Mouse (Mus musculus) forebrain, embryonic 13.5 days (tissue): Measurements from ENCODE around the gene Tas2r143. TPM values are rescaled to one million over a fixed set of nuclear protein-coding genes. Genes with fewer than 3 reads are reported as not detected.

Experiments used
- ATAC-seq: fragments of 200-750 bp; cut with Nextera tagmentation; 2 replicates; pipeline ENCODE4 v1.8.0; 2017
- H3K27ac ChIP-seq: fragments of 300-500 bp; sonication (generic); 2 replicates; pipeline ENCODE4 v1.5.1; 2015; ENCODE audit warnings: inconsistent platforms, mild to moderate bottlenecking, moderate library complexity
- H3K27me3 ChIP-seq: fragments of 300-500 bp; sonication (generic); 2 replicates; pipeline ENCODE4 v1.6.1; 2015; ENCODE audit warnings: mild to moderate bottlenecking, inconsistent platforms
- H3K36me3 ChIP-seq: fragments of 300-500 bp; sonication (generic); 2 replicates; pipeline ENCODE4 v1.6.1; 2015; ENCODE audit warnings: mild to moderate bottlenecking, inconsistent platforms; ENCODE audit not compliant: poor library complexity, severe bottlenecking
- H3K4me1 ChIP-seq: fragments of 300-500 bp; sonication (generic); 2 replicates; pipeline ENCODE4 v1.6.1; 2015; ENCODE audit warnings: inconsistent platforms
- H3K4me2 ChIP-seq: fragments of 300-500 bp; sonication (generic); 2 replicates; pipeline ENCODE4 v1.6.1; 2015; ENCODE audit warnings: inconsistent platforms, mild to moderate bottlenecking, moderate library complexity
- H3K4me3 ChIP-seq: fragments of 300-500 bp; sonication (generic); 2 replicates; pipeline ENCODE4 v1.5.1; 2015; ENCODE audit warnings: mild to moderate bottlenecking, inconsistent platforms
- H3K9ac ChIP-seq: fragments of 300-500 bp; sonication (generic); 2 replicates; pipeline ENCODE4 v1.6.1; 2015; ENCODE audit warnings: mild to moderate bottlenecking, inconsistent platforms
- H3K9me3 ChIP-seq: fragments of 300-500 bp; sonication (generic); replicated peaks from 2 replicates; pipeline ENCODE4 v1.6.1; 2016; ENCODE audit warnings: inconsistent platforms
- WGBS: fragments of 180-500 bp; shearing (Covaris S2); methylation state at CpG from one replicate; pipeline ENCODE4 v1.1.7; 2015; 5-methylcytosine and 5-hydroxymethylcytosine counted together
- polyA plus RNA-seq: library from polyadenylated mRNA; unstranded; fragments of >200 nt; fragmentation: Nextera tagmentation; extraction: Ambion mirVana; gene quantifications from 2 replicates; pipeline ENCODE4 v1.2.1, GENCODE M21; 2015

Gene Tas2r143
- polyA plus RNA-seq, 1 experiment from 2014 or later, result not detected

GRCm38 (mm10) chr6:42424472-42424871 is 24.4 kb downstream of the Tas2r143 start:
- Histone ChIP-seq H3K9ac (no peak overlapping the region), H3K4me2 (no peak overlapping the region), H3K27me3 (no peaks in the 10 kb centered on the region), H3K27ac (no peak overlapping the region), H3K4me3 (no peak overlapping the region), H3K36me3 (no peaks in the 10 kb centered on the region), H3K9me3 (no peaks in the 10 kb centered on the region), H3K4me1 (no peaks in the 10 kb centered on the region)
- ATAC-seq, result no peak
- WGBS, result 94% methylated on average over 3 of the region's 3 CpGs

- Histone ChIP-seq H3K9me3 (no peaks in the 10 kb centered on the region), H3K27ac (no peak overlapping the region), H3K4me2 (no peak overlapping the region), H3K4me1 (no peaks in the 10 kb centered on the region), H3K36me3 (no peaks in the 10 kb centered on the region), H3K27me3 (no peaks in the 10 kb centered on the region), H3K9ac (no peak overlapping the region), H3K4me3 (no peak overlapping the region)
- 89% methylated on average over 4 of the region's 4 CpGs for WGBS
- ATAC-seq, result no peak
Measured at GRCm38 (mm10) chr6:42426337-42426736, 26.3 kb downstream of the Tas2r143 start.

DNA sequence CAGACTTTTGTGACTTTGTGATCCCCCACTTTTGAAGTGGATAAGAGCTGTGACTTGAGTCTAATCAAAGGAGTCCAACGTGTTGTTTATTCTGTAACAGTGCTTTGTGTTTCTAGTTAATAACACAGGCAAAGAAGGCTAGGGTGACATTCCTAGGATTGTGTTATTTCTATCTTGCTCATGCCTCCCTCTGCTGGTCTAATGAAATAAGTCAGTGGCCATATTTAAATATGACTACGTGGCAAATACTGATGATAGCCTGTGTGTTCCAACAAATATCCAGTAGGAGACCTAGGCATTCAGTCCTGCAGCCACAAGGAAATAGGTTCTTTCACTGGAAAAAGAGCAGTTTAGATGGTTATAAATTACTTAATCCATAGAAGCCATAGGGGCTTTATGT is 33.5 kb downstream of the Tas2r143 start:
- Histone ChIP-seq H3K27me3 (no peaks in the 10 kb centered on the region), H3K4me1 (no peaks in the 10 kb centered on the region), H3K4me3 (no peak overlapping the region), H3K36me3 (no peaks in the 10 kb centered on the region), H3K9ac (no peak overlapping the region), H3K9me3 (no peaks in the 10 kb centered on the region), H3K4me2 (no peak overlapping the region), H3K27ac (no peak overlapping the region)
- 74% methylated on average over 2 of the region's 2 CpGs for WGBS
- no peak for ATAC-seq

GRCm38 (mm10) chr6:42434446-42434845 is 34.4 kb downstream of the Tas2r143 start, which contains the start of gene Tas2r126:
Gene Tas2r126 (plus strand): TSS chr6:42434535.
- H3K9ac ChIP-seq, result no peak within 1 kb of the TSS
- H3K9me3 ChIP-seq, result no peaks in the 10 kb centered on the region
- H3K4me1 ChIP-seq, result no peaks in the 10 kb centered on the region
- H3K27ac ChIP-seq, result no peak within 1 kb of the TSS
- no peaks in the 10 kb centered on the region for H3K36me3 ChIP-seq
- WGBS, result 90% methylated on average over 6 of the region's 6 CpGs
- H3K4me3 ChIP-seq, result no peak within 1 kb of the TSS
- no peaks in the 10 kb centered on the region for H3K27me3 ChIP-seq
- H3K4me2 ChIP-seq, result no peak within 1 kb of the TSS
- no peak for ATAC-seq

DNA sequence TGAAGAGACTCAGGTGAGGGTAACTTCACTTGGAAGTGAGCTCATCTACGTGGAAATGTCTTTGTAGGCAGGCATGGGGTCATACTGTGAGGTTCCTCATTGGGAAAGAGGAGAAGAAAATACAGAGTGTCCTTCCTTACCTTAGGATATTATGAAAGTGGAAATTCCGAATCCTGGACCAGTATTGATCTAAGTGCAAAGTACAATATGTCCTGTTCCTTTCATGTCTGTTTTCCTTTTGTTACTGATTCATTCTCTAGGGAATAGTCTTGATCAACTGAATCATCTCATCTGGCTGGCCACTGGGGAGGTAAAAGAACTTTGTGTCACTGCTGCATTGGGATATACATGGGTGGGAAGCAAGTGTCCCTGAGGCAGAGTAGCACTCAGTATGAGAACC is 35.5 kb downstream of the Tas2r143 start:
- H3K9ac ChIP-seq, result no peak overlapping the region
- no peak overlapping the region for H3K27ac ChIP-seq
- no peak overlapping the region for H3K4me2 ChIP-seq
- no peaks in the 10 kb centered on the region for H3K27me3 ChIP-seq
- ATAC-seq, result no peak
- no peaks in the 10 kb centered on the region for H3K36me3 ChIP-seq
- no peaks in the 10 kb centered on the region for H3K4me1 ChIP-seq
- H3K9me3 ChIP-seq, result no peaks in the 10 kb centered on the region
- H3K4me3 ChIP-seq, result no peak overlapping the region
- 68% methylated on average over 2 of the region's 2 CpGs for WGBS

GRCm38 (mm10) chr6:42441395-42441794 is 41.4 kb downstream of the Tas2r143 start:
- no peak for ATAC-seq
- H3K9ac ChIP-seq, result no peak overlapping the region
- H3K4me3 ChIP-seq, result no peak overlapping the region
- H3K9me3 ChIP-seq, result no peaks in the 10 kb centered on the region
- no peaks in the 10 kb centered on the region for H3K4me1 ChIP-seq
- no peaks in the 10 kb centered on the region for H3K27me3 ChIP-seq
- WGBS, result 86% methylated on average over 2 of the region's 2 CpGs
- no peaks in the 10 kb centered on the region for H3K36me3 ChIP-seq
- no peak overlapping the region for H3K27ac ChIP-seq
- H3K4me2 ChIP-seq, result no peak overlapping the region

GRCm38 (mm10) chr6:42444491-42444890 is 44.5 kb downstream of the Tas2r143 start:
- no peak overlapping the region for H3K9ac ChIP-seq
- no peaks in the 10 kb centered on the region for H3K9me3 ChIP-seq
- H3K4me1 ChIP-seq, result no peaks in the 10 kb centered on the region
- H3K4me3 ChIP-seq, result no peak overlapping the region
- no peak overlapping the region for H3K4me2 ChIP-seq
- no peaks in the 10 kb centered on the region for H3K27me3 ChIP-seq
- H3K27ac ChIP-seq, result no peak overlapping the region
- no peak for ATAC-seq
- H3K36me3 ChIP-seq, result no peaks in the 10 kb centered on the region
- WGBS, result 91% methylated on average over 2 of the region's 2 CpGs

DNA sequence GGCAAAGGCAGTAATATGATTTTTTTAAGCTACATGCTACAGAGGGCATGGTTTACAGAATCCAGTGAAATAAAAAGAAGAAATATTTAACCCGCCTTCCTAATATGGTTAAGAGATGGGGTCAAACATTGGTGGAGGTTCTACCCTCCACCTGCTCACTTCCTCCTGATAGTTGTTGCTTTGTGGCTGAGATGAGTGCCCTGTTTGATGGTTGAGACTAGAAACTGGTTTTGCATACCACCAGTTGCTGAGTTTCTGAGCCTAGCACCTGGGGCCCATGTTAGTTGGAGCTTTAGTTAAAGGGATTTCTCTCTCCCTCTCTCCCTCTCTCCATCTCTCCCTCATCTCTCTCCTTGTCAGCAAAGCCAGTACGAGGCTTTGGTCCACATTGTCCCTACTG is 47.3 kb downstream of the Tas2r143 start:
- Histone ChIP-seq H3K4me2 (no peak overlapping the region), H3K9ac (no peak overlapping the region), H3K36me3 (no peaks in the 10 kb centered on the region), H3K4me3 (no peak overlapping the region), H3K27me3 (no peaks in the 10 kb centered on the region), H3K4me1 (no peaks in the 10 kb centered on the region), H3K27ac (no peak overlapping the region), H3K9me3 (no peaks in the 10 kb centered on the region)
- no peak for ATAC-seq
- 83% methylated on average over 2 of the region's 2 CpGs for WGBS

Other genes with a start within 250 kb of the Tas2r143 start
- not detected in 2 replicates for gene Tas2r144, start 184.9 kb upstream of the Tas2r143 start, polyA plus RNA-seq
- gene Gstk1, start 154.3 kb upstream of the Tas2r143 start, polyA plus RNA-seq, result 13.2 and 14.8 TPM in 2 replicates
- gene Tmem139, start 138.3 kb upstream of the Tas2r143 start, polyA plus RNA-seq, result 0.19 TPM in 1 of 2 replicates, not detected in the other
- gene Casp2, start 135.3 kb upstream of the Tas2r143 start, polyA plus RNA-seq, result 62.7 and 73.9 TPM in 2 replicates
- gene Clcn1, start 113.6 kb upstream of the Tas2r143 start, polyA plus RNA-seq, result 1.3 and 2.0 TPM in 2 replicates
- 4.0 and 4.4 TPM in 2 replicates for gene Fam131b, start 75.6 kb upstream of the Tas2r143 start, polyA plus RNA-seq
- 39.8 and 41.1 TPM in 2 replicates for gene Zyx, start 50.6 kb upstream of the Tas2r143 start, polyA plus RNA-seq
- gene Epha1, start 27.0 kb upstream of the Tas2r143 start, polyA plus RNA-seq, result 0.23 and 0.28 TPM in 2 replicates
- not detected in 2 replicates for gene Tas2r135, start 5.2 kb downstream of the Tas2r143 start, polyA plus RNA-seq
- gene Tas2r126, start 34.3 kb downstream of the Tas2r143 start, polyA plus RNA-seq, result not detected in 2 replicates
- not detected in 2 replicates for gene Olfr458, start 65.0 kb downstream of the Tas2r143 start, polyA plus RNA-seq
- not detected in 2 replicates for gene Olfr457, start 76.1 kb downstream of the Tas2r143 start, polyA plus RNA-seq
- gene Olfr456, start 87.0 kb downstream of the Tas2r143 start, polyA plus RNA-seq, result not detected in 2 replicates
- gene Olfr455, start 147.3 kb downstream of the Tas2r143 start, polyA plus RNA-seq, result not detected in 2 replicates
- gene Tcaf3, start 197.5 kb downstream of the Tas2r143 start, polyA plus RNA-seq, result 0.06 TPM in 1 of 2 replicates, not detected in the other
- 1.4 and 1.9 TPM in 2 replicates for gene Tcaf2, start 245.0 kb downstream of the Tas2r143 start, polyA plus RNA-seq